Mouse (Mus musculus) lung, postnatal 0 days (tissue): ENCODE data around the gene Cdkn2aipnl. TPM values are rescaled to one million over a fixed set of nuclear protein-coding genes. Genes with fewer than 3 reads are reported as not detected.

Source experiments
- ATAC-seq: fragments of 200-750 bp; cut with Nextera tagmentation; 2 replicates; pipeline ENCODE4 v1.8.0; 2017; ENCODE audit warnings: moderate library complexity
- DNase-seq: peaks from one replicate; pipeline ENCODE4 v3.0.0-alpha.2; 2016; ENCODE audit warnings: low spot score
- H3K27ac ChIP-seq: fragments of 300-500 bp; sonication (generic); 2 replicates; pipeline ENCODE4 v1.5.1; 2014; ENCODE audit warnings: antibody characterized with exemption, mild to moderate bottlenecking, low read length, mixed read lengths
- H3K27me3 ChIP-seq: fragments of 300-500 bp; sonication (generic); replicated peaks from 2 replicates; pipeline ENCODE4 v1.6.1; 2014; ENCODE audit warnings: low read length, mixed read lengths; ENCODE audit not compliant: insufficient read depth
- H3K36me3 ChIP-seq: fragments of 300-500 bp; sonication (generic); 2 replicates; pipeline ENCODE4 v1.6.1; 2014; ENCODE audit warnings: low read length, mixed read lengths; ENCODE audit not compliant: insufficient read depth
- H3K4me1 ChIP-seq: fragments of 300-500 bp; sonication (generic); 2 replicates; pipeline ENCODE4 v1.6.1; 2014; ENCODE audit warnings: antibody characterized with exemption, low read depth, low read length, mixed read lengths; ENCODE audit not compliant: insufficient read depth
- H3K4me2 ChIP-seq: fragments of 300-500 bp; sonication (generic); replicated peaks from 2 replicates; pipeline ENCODE4 v1.6.1; 2014; ENCODE audit warnings: low read depth, mild to moderate bottlenecking, low read length, moderate library complexity, mixed read lengths
- H3K4me3 ChIP-seq: fragments of 300-500 bp; sonication (generic); 2 replicates; pipeline ENCODE4 v1.5.1; 2014; ENCODE audit warnings: low read depth, low read length
- H3K9ac ChIP-seq: fragments of 300-500 bp; sonication (generic); replicated peaks from 2 replicates; pipeline ENCODE4 v1.6.1; 2014; ENCODE audit warnings: low read depth, mild to moderate bottlenecking
- H3K9me3 ChIP-seq: fragments of 300-500 bp; sonication (generic); 2 replicates; pipeline ENCODE4 v1.6.1; 2016; ENCODE audit warnings: low read length, mixed read lengths
- CTCF ChIP-seq: IDR thresholded peaks from 2 replicates; pipeline ENCODE4 v1.5.1; 2016; ENCODE audit warnings: antibody characterized with exemption, mild to moderate bottlenecking
- EP300 ChIP-seq: IDR thresholded peaks from 2 replicates; pipeline ENCODE4 v1.6.1; 2016; ENCODE audit warnings: antibody characterized with exemption, mild to moderate bottlenecking, control low read depth
- WGBS: fragments of 180-500 bp; shearing (Covaris S2); extraction: QIAGEN DNeasy Blood & Tissue Kit; methylation state at CpG from one replicate; pipeline ENCODE4 v1.1.7; 2014; 5-methylcytosine and 5-hydroxymethylcytosine counted together
- polyA plus RNA-seq: library from polyadenylated mRNA; unstranded; fragments of >200 nt; fragmentation: Nextera tagmentation; extraction: Ambion mirVana; gene quantifications from 2 replicates; pipeline ENCODE4 v1.2.1, GENCODE M21; 2015

Cdkn2aipnl gene
- polyA plus RNA-seq, 1 experiment from 2014 or later, result 56.9 TPM

DNA sequence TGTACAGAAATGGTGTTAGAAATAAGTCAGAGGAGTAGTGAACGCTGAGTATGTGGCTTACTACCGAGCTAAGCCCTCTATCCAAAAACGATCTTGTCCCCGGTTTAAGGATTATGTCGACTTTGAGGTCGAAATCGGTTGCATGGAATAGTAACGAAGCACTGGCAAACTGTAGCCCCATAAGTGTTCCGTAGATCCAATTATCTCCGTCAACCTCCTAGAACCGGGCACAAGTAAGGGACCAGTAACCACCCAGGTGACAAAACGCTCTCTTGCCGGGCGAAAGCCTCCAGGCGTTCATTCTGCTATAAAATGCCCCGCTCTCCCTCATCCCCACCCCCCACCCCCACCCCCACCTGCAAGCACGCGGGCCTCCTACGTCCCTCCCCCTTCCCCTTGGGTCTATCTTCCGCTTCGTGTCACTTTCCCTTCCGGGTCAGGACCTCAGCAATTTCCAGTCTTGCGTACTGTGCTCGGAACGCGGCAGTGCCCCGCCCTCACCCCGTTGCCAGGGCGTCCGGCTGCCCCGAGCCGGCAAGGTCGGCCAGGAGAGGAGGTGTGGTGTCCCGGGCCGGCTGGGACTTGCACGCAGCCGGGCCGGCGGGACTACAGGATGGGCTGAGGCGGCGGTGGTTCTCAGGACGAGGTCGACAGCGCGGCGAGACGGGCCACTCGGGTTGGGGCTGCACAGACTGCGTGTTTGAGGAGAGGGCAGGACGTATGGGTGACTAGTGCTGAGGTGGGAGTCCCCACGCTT is 36.5 kb downstream of the Cdkn2aipnl start, which contains the start of gene Cdkl3:
Cdkl3 (plus strand) TSS at position 450 of the 757 bp plus-strand sequence.
- no peak for TF ChIP-seq CTCF
- TF ChIP-seq EP300, result no peak
- Histone ChIP-seq H3K9ac (peak within 1 kb of the TSS; percentile 52), H3K4me2 (peak within 1 kb of the TSS; percentile 64), H3K9me3 (no peaks in the 10 kb centered on the region), H3K27ac (peak within 1 kb of the TSS; percentile 90), H3K4me3 (peak within 1 kb of the TSS; percentile 52), H3K4me1 (peaks cover 7% of the 10 kb centered on the region; the same call in 1 of the 2 replicates), H3K36me3 (no peaks in the 10 kb centered on the region), H3K27me3 (no peaks in the 10 kb centered on the region)
- ATAC-seq (peak; percentile 91), DNase-seq (peak; percentile 99)
- 1% methylated on average over 45 of the region's 51 CpGs for WGBS

DNA sequence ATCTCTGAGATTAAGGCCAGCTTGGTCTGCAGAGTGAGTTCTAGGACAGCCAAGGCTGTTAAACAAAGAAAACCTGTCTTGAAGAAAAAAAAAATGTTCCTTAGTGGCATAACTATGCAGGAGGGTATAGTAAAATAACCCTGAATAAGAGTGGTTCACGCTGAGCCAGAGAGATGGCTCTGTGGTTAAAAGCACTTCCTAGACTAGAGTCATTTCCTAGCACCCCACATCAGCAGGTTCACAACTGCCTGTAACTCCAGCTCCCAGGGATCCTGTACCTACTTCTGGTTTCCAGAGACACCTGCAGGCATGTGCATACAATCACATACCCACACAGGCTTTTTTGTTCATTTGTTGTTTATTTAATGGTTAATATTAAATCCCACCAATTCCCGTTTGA is 38.1 kb downstream of the Cdkn2aipnl start:
- ATAC-seq (no peak), DNase-seq (no peak)
- H3K36me3 ChIP-seq, result no peaks in the 10 kb centered on the region
- no peak overlapping the region for H3K9ac ChIP-seq
- H3K4me1 ChIP-seq, result peaks cover 7% of the 10 kb centered on the region; the same call in 1 of the 2 replicates
- no peaks in the 10 kb centered on the region for H3K9me3 ChIP-seq
- H3K4me2 ChIP-seq, result no peak overlapping the region
- H3K27ac ChIP-seq, result no peak overlapping the region
- TF ChIP-seq CTCF (no peak), EP300 (no peak)
- 51% methylated on average over 2 of the region's 2 CpGs for WGBS
- H3K4me3 ChIP-seq, result no peak overlapping the region
- no peaks in the 10 kb centered on the region for H3K27me3 ChIP-seq

DNA sequence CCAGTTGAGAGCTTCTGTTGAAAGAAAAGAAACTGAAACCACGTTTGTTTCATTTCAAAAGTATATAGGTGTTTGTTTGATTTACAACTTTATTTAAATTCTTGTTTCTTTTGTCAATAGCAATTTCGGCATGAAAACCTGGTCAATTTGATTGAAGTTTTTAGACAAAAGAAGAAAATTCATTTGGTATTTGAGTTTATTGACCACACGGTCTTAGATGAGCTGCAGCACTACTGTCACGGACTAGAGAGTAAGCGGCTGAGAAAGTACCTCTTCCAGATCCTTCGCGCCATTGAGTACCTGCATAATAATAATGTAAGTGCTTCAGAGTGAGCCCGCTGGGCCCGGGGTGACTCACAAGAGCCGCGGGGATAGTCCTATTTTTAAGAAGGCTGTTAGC is 43.5 kb downstream of the Cdkn2aipnl start:
- Histone ChIP-seq H3K4me2 (no peak overlapping the region), H3K36me3 (no peaks in the 10 kb centered on the region), H3K9ac (no peak overlapping the region), H3K27ac (no peak overlapping the region), H3K4me3 (no peak overlapping the region), H3K4me1 (no peaks in the 10 kb centered on the region), H3K27me3 (no peaks in the 10 kb centered on the region), H3K9me3 (no peaks in the 10 kb centered on the region)
- ATAC-seq, result no peak
- DNase-seq, result no peak
- TF ChIP-seq CTCF (no peak), EP300 (no peak)
- WGBS, result 76% methylated on average over 11 of the region's 11 CpGs

- no peak overlapping the region for H3K27ac ChIP-seq
- no peaks in the 10 kb centered on the region for H3K9me3 ChIP-seq
- no peaks in the 10 kb centered on the region for H3K27me3 ChIP-seq
- no peak overlapping the region for H3K4me3 ChIP-seq
- no peak overlapping the region for H3K9ac ChIP-seq
- no peak overlapping the region for H3K4me2 ChIP-seq
- no peaks in the 10 kb centered on the region for H3K4me1 ChIP-seq
- no peaks in the 10 kb centered on the region for H3K36me3 ChIP-seq
- 71% methylated on average over 5 of the region's 5 CpGs for WGBS
- TF ChIP-seq EP300 (no peak), CTCF (no peak)
- ATAC-seq, result no peak
- DNase-seq, result no peak
These were observed 44.1 kb downstream of the Cdkn2aipnl start for GRCm38 (mm10) chr11:52011541-52011940.

DNA sequence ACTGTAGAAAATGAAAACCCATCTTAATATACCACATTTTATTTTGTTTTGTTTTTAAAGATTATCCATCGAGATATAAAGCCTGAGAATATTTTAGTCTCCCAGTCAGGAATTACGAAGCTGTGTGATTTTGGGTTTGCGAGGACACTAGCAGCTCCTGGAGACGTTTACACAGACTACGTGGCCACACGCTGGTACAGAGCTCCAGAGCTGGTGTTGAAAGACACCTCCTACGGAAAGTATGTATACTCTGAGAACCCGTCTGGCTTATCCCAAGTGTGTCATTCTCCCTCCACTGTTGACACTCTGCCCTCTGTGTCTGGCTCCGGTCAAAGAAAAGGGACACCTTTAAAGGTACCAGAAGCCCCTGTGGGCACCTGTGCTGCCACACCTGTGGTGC is 50.8 kb downstream of the Cdkn2aipnl start:
- Histone ChIP-seq H3K4me3 (no peak overlapping the region), H3K27me3 (no peaks in the 10 kb centered on the region), H3K27ac (no peak overlapping the region), H3K36me3 (no peaks in the 10 kb centered on the region), H3K9me3 (no peaks in the 10 kb centered on the region), H3K9ac (no peak overlapping the region), H3K4me1 (no peaks in the 10 kb centered on the region), H3K4me2 (no peak overlapping the region)
- no peak for TF ChIP-seq EP300
- TF ChIP-seq CTCF, result no peak
- DNase-seq (no peak), ATAC-seq (no peak)
- 60% methylated on average over 9 of the region's 9 CpGs for WGBS

Other genes starting within 250 kb of the Cdkn2aipnl start
- 10.3 and 10.5 TPM in 2 replicates for gene Sec24a, start 204.0 kb upstream of the Cdkn2aipnl start, polyA plus RNA-seq
- gene Sar1b, start 204.0 kb upstream of the Cdkn2aipnl start, polyA plus RNA-seq, result 121 and 125 TPM in 2 replicates
- gene Jade2, start 110.0 kb upstream of the Cdkn2aipnl start, polyA plus RNA-seq, result 3.1 and 3.9 TPM in 2 replicates
- gene Ube2b, start 33.1 kb downstream of the Cdkn2aipnl start, polyA plus RNA-seq, result 276 and 280 TPM in 2 replicates
- gene Cdkl3, start 36.6 kb downstream of the Cdkn2aipnl start, polyA plus RNA-seq, result 6.1 and 6.4 TPM in 2 replicates
- 42.1 and 44.8 TPM in 2 replicates for gene Ppp2ca, start 131.0 kb downstream of the Cdkn2aipnl start, polyA plus RNA-seq
- not detected in 2 replicates for gene Olfr1373, start 177.9 kb downstream of the Cdkn2aipnl start, polyA plus RNA-seq
- not detected in 2 replicates for gene Olfr1371, start 246.3 kb downstream of the Cdkn2aipnl start, polyA plus RNA-seq